Mouse (Mus musculus): Measurements from ENCODE around the gene Ino80d.
"Not testable (repeated sequence)": the region's sequence is repeated elsewhere in the genome, so short reads cannot be mapped to it uniquely, and the experiment has no call there.

The Ino80d gene

DNA sequence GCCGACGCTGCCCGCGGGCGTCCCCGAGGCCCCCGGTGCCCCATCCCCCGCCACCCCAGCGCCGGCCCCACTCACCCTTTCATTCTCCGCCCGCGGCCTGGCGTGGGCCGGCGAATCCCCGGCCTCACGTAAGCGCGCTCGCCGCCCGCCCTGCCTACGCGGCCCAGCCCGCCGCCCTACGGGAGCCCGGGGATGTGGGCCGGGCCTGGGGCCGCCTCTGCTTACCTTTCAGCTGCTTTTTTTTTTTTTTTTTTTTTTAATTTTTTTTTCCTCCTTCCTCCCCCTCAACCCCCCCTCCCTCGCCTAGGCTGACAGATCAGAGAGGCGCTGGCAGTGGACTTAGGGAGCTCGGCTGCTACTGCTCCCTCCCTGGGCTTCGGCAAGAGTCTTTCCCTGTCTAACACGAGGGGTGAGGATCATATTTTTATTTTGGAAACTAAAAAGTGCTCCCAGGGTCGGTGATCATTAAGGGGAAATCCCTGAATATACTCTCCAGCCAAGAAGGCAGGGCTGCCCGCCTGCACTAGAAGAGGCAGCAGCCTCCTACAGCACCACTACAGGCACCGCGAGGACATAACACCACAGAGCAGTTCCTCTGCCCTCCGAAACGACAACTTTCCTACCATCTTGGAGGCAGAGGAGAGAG lies at the start of gene Ino80d:
Ino80d (minus strand) TSS at position 532 of the 646 bp plus-strand sequence.
- DNase-seq: peak; percentile 93

DNA sequence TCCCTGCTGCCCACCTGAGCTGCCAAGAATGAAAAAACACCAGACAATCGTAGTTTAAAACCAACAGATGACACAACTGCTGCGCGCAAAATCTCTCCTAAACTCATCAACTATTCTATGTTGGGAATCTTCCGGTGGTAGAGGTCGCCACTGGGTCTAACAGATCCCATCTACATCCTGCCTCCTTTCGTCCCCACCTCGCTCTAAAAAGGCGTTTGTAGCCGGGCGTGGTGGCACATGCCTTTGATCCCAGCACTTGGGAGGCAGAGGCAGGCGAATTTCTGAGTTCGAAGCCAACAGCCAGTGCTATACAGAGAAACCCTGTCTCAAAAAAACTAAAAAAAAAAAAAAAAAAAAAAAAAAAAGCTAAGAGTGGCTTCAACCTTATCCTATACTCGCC lies 25.8 kb upstream of the Ino80d start:
- no peak for DNase-seq

DNA sequence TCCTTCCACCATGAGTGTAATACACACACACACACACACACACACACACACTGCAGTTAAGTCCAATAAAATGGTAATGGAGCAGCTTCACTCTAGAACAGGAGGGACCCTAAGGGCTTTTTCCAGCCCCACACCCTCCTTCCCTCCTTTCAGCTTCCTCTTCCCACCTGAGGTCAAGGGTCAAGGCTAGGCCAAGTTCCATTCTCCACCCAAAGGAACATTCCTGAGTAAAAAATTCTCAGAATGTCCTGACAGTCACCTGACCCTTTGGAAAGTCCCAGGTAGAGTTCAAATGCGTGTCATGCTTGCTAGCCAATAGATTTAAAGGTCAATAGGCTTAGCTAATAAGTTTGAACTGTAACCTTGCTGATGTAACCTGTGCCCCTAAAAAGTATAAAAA lies 24.1 kb upstream of the Ino80d start:
- DNase-seq: not testable (repeated sequence)

DNA sequence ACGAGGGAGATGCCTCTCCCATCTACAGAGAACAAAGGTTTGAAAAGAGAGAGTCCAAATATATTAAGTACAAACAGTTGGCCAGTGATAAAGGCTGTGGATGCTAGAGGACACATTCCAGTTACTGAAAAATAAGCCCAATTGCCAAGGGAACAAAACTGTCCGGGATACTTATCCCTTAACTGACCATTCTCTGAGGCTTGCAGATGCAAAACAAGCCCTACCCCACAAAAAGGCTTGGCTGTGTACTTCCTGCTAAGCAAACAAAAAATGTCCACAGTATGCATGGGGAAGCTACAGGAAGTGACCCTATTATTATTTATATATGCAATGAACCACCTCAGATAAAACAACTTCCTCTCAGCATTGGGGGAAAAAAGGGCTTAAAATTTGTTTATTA lies 23.5 kb upstream of the Ino80d start:
- DNase-seq: no peak

DNA sequence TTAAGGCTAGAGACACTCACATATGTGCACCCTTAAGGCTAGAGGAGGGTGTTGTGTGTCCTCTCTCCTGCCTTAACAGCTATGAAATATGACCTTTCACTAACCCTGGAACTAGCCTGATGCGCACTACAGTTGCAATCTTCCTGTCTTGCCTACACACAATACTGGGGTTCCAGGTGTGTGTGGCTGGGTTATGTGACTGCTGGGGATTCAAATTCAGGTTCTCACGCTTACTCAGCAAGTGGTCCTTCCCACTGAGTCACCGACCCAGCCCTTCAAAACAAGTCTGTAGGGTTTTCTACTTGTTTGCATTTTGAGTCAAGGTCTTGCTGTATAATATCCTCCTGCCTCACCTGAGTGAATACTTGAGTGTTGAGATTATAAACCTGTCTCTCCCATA lies 20.1 kb upstream of the Ino80d start:
- no peak for DNase-seq

DNA sequence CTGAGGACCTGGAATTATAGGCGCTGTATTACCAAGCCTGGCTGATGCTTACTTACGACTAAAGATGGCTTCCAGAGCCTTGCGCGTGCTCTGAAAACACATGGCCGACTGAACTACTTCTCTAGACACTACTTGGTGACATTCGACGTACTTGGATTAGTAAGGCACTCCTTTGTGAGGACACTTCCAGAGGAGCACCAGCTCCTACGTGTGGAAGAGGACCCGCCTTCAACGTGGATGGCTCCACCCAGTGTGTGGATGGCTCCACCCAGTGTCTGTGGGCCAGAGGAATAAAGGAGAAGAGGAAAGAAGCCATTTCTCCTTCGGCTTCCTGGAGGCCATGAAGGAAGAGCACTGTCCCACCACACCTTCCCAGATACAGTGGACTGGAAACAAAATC lies 17.3 kb upstream of the Ino80d start:
- no peak for DNase-seq

DNA sequence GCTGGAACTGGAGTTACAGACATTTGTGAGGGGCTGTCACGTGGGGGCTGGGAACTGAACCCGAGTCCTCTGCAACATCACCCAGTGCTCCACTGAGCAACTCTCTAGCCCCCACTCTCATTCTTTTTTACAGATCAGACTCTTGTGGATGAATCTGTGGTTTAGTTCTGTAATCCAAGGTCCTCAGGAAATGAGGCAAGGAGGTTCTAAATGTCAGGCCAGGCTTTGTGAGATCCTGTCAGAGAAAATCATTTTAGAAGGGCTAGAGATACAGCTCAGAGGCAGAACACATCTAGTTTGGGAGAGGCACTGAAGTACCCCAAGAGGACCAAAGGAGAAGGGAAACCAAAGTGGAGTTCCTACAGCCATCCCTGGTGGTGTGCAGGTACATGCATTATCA lies 16.4 kb upstream of the Ino80d start:
- no peak for DNase-seq

DNA sequence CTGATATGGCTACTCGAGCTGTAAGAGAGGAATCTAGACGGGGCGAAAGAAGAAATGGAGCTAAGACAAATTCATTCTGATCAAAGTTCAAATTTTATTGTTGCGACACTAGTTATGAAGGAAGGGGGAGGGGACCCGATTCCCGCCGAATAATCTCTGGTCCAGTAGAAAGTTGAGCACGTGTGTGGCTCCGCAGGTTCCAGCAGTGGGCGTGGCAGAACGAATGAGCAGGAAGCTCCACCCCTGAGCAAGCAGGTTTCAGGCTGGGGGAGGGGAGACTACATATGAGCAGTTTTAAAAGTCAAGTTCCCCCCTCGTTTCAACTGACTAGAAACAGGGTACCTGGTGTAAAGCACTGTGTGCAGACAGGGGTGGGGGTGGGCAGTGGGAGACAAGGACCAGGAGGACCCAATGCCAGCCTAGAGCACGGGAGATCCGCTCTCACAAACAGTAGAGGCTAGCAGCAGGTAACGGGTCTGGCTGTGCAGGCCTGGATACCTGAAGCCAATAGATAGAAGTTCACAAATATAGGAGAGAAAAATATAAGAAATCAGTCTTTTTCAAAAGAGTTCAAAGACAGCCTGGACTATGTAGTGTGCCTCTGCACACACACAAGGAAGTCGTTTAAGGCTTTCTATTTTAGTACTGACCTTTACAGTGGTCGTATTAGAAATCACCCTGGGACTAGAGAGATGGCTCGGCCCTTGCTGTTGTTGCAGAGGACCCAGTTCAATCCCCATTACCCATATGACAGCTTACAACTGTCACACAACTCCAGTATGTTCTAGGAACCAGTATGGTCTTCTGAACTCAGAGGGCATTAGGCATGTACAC lies 15.6 kb upstream of the Ino80d start:
- DNase-seq: peak; percentile 40

DNA sequence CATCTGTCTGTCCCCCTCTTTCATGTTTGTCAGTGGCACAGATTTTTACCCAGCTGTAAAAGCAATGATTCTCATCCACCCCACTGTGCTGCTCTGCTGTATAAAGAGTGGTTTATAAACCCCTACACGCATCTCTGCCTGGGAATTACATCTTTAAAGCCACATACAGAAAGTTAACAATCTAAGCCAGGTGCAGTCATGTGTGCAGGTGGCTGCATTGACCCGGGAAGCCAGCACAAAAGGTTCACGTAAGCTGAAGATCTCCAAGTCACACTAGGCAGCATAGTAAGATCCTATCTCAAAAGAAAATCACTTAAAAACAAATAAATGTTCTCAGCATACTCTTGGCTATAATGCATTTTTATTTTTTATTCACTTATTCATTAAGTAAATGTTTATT lies 14.8 kb upstream of the Ino80d start:
- DNase-seq: peak; percentile 21

DNA sequence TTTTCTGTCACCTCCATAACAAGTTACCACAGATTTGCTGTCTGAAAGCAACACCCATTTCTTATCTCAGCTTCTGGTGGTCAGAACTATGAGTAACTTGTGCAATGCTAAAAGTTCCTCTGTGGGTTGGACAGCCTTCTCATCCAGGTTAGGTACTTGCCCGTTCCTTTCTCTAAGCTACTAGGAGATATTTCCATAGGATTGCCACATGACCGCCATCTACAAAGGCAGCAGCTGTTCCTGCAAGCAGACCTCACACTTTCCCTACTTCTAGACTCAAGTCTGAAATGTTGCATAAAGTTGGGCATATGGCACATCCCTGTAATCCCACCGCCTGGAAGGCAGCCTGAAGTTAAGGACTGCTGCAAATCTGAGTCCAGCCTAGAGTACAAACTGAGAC lies 11.7 kb upstream of the Ino80d start:
- no peak for DNase-seq

DNA sequence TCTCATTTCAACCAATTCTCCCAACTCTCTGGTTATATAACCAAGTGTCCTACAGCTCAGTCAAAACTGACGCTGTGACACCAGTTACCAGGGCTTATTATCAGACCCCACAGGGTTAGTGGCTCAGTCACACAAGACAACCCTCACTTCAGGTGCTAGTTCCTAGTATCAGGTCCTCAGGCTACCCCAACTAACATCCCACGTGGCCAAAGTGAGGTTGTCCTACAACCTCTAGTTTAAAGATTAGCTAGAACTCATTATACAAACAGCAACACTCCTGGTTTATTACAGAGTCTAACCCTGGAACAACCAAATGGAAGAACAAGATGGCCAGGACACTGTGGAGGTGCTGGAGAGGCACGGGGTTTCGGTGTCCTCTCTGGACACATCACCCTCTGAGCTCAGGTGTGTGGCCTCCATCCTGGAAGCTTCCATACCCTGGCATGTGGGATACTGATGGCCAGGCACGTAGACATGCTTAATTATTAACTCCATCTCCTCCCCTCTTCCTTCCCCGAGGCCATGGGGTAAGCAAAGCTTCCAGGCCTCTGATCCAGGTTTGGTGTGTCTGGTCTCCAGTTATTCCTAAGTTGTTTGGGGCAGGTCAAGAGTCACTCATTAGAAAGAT lies 9.5 kb upstream of the Ino80d start:
- DNase-seq: no peak

DNA sequence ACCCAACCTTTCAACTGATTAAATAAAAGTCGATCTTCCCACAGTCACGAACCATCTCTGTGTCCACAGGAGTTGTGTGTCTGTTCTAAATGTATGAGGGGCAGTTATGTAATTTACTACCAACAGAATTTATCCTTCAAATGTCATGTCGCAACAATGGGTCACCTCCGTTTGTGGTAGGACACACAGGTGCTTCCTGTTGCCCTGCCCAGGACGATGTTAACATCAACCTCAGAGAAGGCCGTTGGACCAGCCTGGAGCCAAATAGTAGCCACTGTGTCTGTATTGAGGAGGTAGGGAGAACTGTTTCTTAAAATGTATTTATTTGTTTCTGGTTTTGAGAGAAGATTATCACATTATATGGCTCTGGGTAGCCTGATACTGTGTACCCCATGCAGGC lies 7.5 kb upstream of the Ino80d start:
- DNase-seq: no peak

DNA sequence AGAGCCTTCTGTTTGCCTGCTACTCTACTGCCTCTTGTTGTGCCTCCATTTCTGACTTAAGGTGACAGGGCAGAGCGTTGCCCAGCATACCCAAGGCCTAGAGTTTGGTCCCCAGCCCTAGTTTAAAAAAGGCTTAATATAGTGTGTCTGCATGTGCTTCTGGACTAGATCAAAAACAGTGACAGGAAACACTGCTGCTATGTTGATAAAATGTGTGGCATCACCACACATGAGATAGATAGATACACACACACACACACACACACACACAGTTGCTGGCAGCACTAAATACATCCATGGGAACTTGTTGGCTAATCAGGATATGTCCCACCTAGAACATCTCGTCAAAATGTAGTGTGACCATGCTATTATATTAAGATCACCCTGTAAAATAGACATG lies 5.9 kb upstream of the Ino80d start:
- no peak for DNase-seq

DNA sequence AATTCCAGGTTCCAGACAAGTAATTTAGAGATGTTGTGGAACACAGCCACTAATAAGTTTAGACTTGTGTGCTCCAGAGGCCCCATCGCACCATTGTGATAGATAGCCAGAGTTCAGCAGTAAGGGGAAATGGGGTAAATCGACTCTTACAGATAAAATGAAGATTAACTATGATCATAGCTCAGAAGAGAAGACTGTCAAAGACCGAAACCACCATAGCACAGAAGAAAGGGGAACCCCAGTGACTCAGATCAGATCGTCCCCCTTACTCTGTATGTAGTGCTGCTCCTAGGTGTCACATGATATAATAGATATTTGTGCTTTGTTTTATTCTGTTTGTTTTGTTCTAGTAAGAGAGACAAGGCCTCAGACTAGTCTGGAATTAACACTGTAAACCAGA lies 5.2 kb upstream of the Ino80d start:
- DNase-seq: no peak

DNA sequence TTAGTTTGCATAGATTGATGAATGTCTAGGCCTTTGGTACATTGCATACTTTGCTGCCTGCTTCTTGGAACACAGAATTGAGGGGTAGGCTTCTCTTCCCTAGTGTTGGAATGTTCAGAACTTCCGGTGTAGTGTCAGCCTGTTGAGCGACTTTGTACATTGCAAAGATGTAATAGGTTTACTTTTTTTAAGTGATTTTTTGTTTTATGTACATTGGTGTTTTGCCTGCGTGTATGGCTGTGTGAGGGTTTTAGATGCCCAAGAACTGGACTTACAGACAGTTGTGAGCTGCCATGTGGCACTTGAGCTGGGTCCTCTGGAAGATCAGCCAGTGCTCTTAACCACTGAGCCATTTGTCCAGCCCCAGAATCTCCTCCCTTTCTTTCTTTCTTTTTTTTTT lies 1.1 kb upstream of the Ino80d start:
- DNase-seq: no peak

DNA sequence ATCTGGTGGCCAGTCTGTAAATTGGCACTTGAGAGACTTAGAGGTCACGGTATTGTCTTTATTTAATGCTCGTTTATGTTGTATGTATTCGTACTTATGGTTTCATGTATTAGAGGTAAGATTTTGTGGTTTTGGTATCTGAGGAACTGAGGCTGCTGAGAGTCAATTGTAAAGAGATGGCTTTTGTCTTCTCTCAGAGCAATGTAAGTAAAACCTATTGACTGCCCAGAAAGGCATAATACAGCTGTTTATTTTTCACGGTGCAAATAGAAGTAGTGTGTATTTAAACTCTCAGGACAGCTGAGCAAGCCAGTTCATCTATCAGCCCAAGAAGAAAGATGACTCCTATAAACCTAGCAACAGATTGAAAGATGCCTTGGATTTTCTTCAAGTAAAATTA lies 629 bp upstream of the Ino80d start:
- DNase-seq: peak; percentile 6

DNA sequence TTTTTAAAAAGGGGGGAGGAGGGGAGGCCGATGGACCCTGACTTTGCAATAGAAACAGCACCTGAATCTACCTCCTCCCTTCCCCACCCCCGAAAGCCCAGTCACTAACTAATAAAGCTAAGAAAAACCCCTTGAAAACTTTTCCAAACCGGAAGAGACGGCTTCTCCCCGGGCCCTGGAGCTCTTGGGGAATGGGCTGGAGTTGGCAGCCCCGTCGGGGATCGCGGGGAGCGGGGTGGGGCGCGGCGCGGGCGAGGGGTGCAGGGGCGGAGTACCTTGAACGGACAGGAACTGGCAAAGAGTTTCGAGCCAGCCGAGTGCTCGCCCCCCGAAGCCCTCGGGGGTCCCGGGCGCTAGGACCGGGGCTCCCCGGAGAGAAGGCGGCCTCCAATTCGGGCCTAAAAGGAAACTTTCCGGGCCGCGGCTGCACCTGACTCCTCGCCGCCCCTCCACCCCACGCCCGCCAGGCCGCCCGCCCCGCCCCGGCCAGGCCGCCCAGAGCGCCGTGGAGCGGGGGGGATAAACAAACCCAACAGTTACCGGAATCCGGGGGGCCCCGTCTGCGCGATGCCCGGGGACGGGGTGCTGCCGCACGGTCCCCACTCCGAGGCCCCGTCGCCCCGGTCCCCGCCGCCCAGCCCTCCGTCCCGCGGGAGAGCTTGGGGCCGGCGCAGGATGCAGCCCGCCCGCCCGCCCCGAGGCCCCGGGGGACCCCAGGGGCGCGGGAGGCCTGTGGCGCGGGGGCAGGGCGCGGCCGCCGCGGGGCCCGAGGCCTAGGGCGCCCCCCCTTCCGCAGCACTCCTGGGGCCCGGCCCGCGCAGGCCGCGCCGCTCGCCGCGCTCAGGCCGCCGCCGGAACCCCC lies 962 bp downstream of the Ino80d start:
- peak; percentile 70 for DNase-seq

DNA sequence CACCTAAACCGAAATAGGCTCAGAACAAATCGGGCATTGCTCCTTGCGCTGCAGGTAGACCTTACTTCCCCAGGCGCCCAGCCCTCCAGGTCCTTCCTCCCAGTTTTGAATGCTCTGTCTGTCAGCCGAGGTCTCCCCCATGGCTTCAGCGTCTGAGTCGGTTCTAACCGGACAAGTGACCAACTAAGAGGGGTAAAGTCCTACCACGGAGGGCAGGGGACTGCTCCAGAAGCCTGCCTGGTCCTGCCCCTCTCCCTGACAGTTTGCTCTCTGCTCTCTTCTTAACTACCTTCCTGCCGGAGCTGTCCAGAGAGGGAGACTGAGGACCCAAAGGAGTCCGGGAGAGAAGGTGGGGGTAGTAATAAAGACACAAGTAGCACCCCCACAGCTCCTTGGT lies 1.6 kb downstream of the Ino80d start:
- DNase-seq: peak; percentile 41

DNA sequence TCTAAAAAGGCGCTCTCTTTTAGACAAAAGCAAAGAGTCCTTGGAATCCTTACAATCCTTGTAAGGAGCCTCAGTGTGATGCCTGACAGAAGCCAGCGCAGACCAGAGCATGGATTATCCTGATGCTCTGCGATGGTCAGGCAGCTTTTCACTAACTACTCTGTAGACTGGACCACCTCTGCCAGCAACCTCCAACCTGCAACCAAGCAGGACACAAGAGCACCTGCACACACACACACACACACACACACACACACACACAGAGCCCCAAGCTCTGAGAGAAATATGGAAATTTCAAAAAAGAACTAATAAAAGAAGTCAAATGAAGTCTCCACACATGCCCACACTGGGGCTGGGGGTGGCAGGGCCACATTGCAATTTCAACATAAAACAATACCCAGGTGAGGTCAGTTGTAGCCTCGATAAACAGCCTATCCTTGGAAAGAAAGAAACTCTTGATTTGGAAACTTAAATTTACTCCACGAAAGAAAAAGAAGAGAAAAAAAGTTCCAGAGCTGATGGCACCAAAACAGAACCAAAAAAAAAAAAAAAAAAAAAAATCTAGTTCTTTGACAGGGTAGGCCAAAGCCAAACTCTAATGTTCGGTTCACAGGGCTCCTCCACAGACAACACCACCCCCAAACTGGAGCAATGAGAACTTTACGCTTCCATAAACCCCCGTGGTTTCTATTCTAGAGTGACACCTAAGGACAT lies 2.2 kb downstream of the Ino80d start:
- no peak for DNase-seq

DNA sequence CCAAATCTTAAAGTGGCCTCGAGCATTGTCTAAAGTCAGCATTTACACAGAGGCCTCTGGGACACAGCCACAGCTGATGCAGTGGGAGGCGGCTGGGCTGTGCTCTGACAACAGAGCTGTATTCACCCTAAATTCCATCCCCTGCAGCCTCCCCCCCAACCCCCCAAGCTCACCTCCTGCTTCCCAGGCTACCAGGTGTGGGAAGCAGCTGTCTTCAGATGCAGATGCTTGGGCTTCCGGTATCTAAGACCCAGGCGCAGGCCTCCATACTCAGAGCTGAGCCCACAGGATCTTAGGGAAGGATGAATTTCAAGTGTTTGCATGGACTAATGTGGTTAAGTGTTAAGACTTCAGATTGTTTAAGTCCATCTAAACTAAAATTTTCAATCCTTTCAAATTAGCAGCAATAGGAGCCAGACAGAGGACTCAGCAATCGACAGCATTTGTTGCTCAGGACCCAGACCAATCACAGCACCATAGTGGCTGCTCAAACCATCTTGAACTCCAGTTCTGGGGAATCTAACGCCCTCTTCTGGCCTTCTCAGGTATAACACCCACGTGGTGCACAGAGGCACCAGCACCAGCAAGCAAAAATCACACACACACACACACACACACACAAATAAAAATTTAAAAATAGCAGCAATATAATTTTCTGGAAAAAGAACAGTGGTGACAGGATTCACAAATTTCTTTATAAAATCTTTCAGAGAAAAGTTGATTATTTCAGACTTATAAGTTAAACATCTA lies 3.8 kb downstream of the Ino80d start:
- DNase-seq: peak; percentile 62

DNA sequence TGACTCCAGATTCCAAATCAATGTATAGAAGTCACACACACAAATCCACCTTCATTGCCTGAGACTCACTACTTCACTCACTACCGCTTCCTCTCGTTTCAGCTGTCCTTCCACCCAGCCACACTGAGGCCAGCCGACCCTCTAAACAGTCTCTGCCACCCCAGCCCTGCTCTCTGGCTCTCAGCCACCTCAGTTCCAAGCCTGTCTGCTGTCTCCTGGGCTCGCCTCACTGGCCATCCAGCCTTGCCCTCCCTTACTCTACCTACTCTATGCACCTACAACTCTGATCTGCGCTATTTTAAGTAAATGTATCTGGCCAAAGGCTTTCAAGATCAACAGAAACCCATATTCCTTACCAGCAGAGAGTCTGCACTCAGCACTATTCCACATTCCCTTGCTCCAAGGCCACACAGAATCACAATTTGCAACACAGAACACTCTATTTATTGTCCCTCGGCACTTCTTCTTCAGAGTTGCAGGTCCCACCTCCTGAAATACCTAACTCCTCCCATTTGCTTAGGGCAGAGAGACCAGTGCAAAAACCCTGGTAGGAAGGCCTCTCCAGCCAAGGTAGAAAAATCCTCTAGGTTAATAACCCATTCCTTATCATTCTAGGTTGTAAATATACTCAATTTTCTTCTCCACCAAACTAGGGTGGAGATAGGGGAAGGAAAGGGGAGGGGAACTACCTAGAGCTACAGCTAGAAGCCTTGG lies 6.7 kb downstream of the Ino80d start:
- no peak for DNase-seq
